9 mouse cellular contexts compared by ENCODE assay signal in genomic region chr15:79242574-79243233, GRCm38 (mm10). TPM values are rescaled to one million over a fixed set of nuclear protein-coding genes. Genes with fewer than 3 reads are reported as not detected.
DNase-seq lines count a peak whose midpoint lies in the region; ATAC-seq and TF ChIP-seq lines count a peak whose summit lies in the region.
"Had no signal": no experiment of that assay in that cellular context is flagged by ENCODE, and none has a peak within 500 bp of the region (broad histone marks: within the 10 kb centered on the region; RNA-seq: fewer than 3 reads in every experiment).

No protein-coding gene starts in this region.

- H3K27ac ChIP-seq in left cerebral cortex, adult 2 months, result peak overlapping the region; percentile 10
- peak overlapping the region; percentile 55 for H3K27ac ChIP-seq in forebrain, embryonic 16.5 days (ENCODE audit: low read length)
- no peak overlapping the region for H3K27ac ChIP-seq in limb, embryonic 11.5 days (replicated peaks; ENCODE audit: low read depth, low read length)
- H3K27ac ChIP-seq in neural tube, embryonic 12.5 days, result no peak overlapping the region

- H3K9me3 ChIP-seq in forebrain, embryonic 16.5 days (ENCODE audit: control insufficient read depth, low read length), result no peaks in the 10 kb centered on the region
- H3K9me3 ChIP-seq in limb, embryonic 11.5 days (ENCODE audit: control insufficient read depth, low read length), result no peaks in the 10 kb centered on the region
- H3K9me3 ChIP-seq in neural tube, embryonic 12.5 days, result no peaks in the 10 kb centered on the region

- no peak overlapping the region for H3K4me3 ChIP-seq in left cerebral cortex, adult 2 months
- no peak overlapping the region for H3K4me3 ChIP-seq in forebrain, embryonic 16.5 days (replicated peaks; ENCODE audit: low read length)
- H3K4me3 ChIP-seq in limb, embryonic 11.5 days (ENCODE audit: low read depth, low read length), result no peak overlapping the region
- no peak overlapping the region for H3K4me3 ChIP-seq in neural tube, embryonic 12.5 days

- no peak for ATAC-seq in forebrain, embryonic 16.5 days
- peak; percentile 11; the same call in 1 of the 2 replicates for ATAC-seq in limb, embryonic 11.5 days (ENCODE audit: insufficient number of reproducible peaks, low FRiP score, low TSS enrichment, low read depth)
- ATAC-seq in neural tube, embryonic 12.5 days (ENCODE audit: low FRiP score, low read depth), result peak; percentile 54

- H3K36me3 ChIP-seq in forebrain, embryonic 16.5 days (ENCODE audit: control insufficient read depth, insufficient read depth), result peaks cover 22% of the 10 kb centered on the region
- peaks cover 16% of the 10 kb centered on the region; the same call in 1 of the 2 replicates for H3K36me3 ChIP-seq in limb, embryonic 11.5 days (ENCODE audit: control insufficient read depth, insufficient read depth, low read length)
- H3K36me3 ChIP-seq in neural tube, embryonic 12.5 days, result peaks cover 77% of the 10 kb centered on the region

- WGBS in forebrain, embryonic 16.5 days, result 69% methylated on average over 13 of the region's 13 CpGs
- WGBS in limb, embryonic 11.5 days, result 80% methylated on average over 13 of the region's 13 CpGs
- WGBS in neural tube, embryonic 12.5 days, result 75% methylated on average over 13 of the region's 13 CpGs

- no peak overlapping the region for H3K4me2 ChIP-seq in forebrain, embryonic 16.5 days (ENCODE audit: low read length)
- H3K4me2 ChIP-seq in limb, embryonic 11.5 days (ENCODE audit: low read depth, severe bottlenecking), result no peak overlapping the region
- H3K4me2 ChIP-seq in neural tube, embryonic 12.5 days (replicated peaks), result 0 out of 2 replicates have a peak overlapping the region, but pooled peaks have one; percentile 16

- TF ChIP-seq CTCF in left cerebral cortex, adult 2 months (IDR thresholded peaks at IDR 0.05), result no peak

- H3K27me3 ChIP-seq in forebrain, embryonic 16.5 days (replicated peaks; ENCODE audit: control insufficient read depth, insufficient read depth, low read length), result no peaks in the 10 kb centered on the region
- H3K27me3 ChIP-seq in limb, embryonic 11.5 days (ENCODE audit: control insufficient read depth, insufficient read depth, low read length), result no peaks in the 10 kb centered on the region
- H3K27me3 ChIP-seq in neural tube, embryonic 12.5 days (replicated peaks), result no peaks in the 10 kb centered on the region

- H3K9ac ChIP-seq in forebrain, embryonic 16.5 days (replicated peaks; ENCODE audit: low read depth, low read length), result peak overlapping the region; percentile 32; the same call in 1 of the 2 replicates
- no peak overlapping the region for H3K9ac ChIP-seq in limb, embryonic 11.5 days (ENCODE audit: low read length)
- no peak overlapping the region for H3K9ac ChIP-seq in neural tube, embryonic 12.5 days

- DNase-seq in left cerebral cortex, adult 2 months (ENCODE audit: extremely low spot score in 1 of 2, low spot score in 2 of 2), result peak in 1 of 2 experiments; percentile 24
- no peak for DNase-seq in left cerebral cortex, postnatal 36 days (ENCODE audit: low spot score in 2 of 2)
- no peak for DNase-seq in limb, embryonic 11.5 days (ENCODE audit: low spot score)
- no peak for DNase-seq in testis, postnatal 14 days (ENCODE audit: low spot score)
- DNase-seq in layer of hippocampus, adult 9-10 months (ENCODE audit: low spot score), result no peak
- no peak for DNase-seq in lung, adult 18-20 months

- H3K4me1 ChIP-seq in forebrain, embryonic 16.5 days (replicated peaks; ENCODE audit: control insufficient read depth, insufficient read depth, low read length), result peaks cover 18% of the 10 kb centered on the region
- H3K4me1 ChIP-seq in limb, embryonic 11.5 days (ENCODE audit: control insufficient read depth, insufficient read depth, low read length), result 0 out of 2 replicates have a peak, but pooled peaks cover 2% of the 10 kb centered on the region
- 0 out of 2 replicates have a peak, but pooled peaks cover 6% of the 10 kb centered on the region for H3K4me1 ChIP-seq in neural tube, embryonic 12.5 days

- intact Hi-C loops in left cerebral cortex, adult 2 months (cut with DNase I), result loop anchor here (1.0 to 5.0 kb wide), 2 partner anchors 225 to 365 kb away; partner anchors contain the start of gene Dmc1
- intact Hi-C loops in left cerebral cortex, postnatal 36 days (cut with DNase I), result loop anchor here (1.0 to 10.0 kb wide), 2 partner anchors 225 to 362 kb away; partner anchors contain the start of gene Dmc1

RNA-seq across cellular contexts. Expression of gene Slc16a8, which starts 11.9 kb away (rescaled TPM):
- under 1 TPM in 1 of 2 experiments, not detected in 1; 0.25 TPM for total RNA-seq in left cerebral cortex, adult 2 months (2021)
- under 1 TPM in 1 of 2 experiments, not detected in 1; 0.17 TPM for total RNA-seq in left cerebral cortex, postnatal 36 days (2021)
- polyA plus RNA-seq in forebrain, embryonic 16.5 days (2015; fragmentation: Nextera tagmentation; extraction: Ambion mirVana), result 0.41 and 0.62 TPM in 2 replicates
- not detected in 2 replicates for polyA plus RNA-seq in limb, embryonic 11.5 days (2014; fragmentation: Nextera tagmentation; extraction: Ambion mirVana)
- 0.14 and 0.27 TPM in 2 replicates for polyA plus RNA-seq in neural tube, embryonic 12.5 days (2016; fragmentation: Nextera tagmentation; extraction: Ambion mirVana)
- polyA plus RNA-seq: macrophage had no signal

RNA-seq across cellular contexts. Expression of gene Gm49486, which starts 13.5 kb away (rescaled TPM):
- total RNA-seq in left cerebral cortex, adult 2 months (2021), result 1 to 10 TPM; 1.0 TPM
- 1 to 10 TPM in 1 of 2 experiments, under 1 TPM in 1; 0.20 to 1.2 TPM for total RNA-seq in left cerebral cortex, postnatal 36 days (2021)
- polyA plus RNA-seq in forebrain, embryonic 16.5 days (2015; fragmentation: Nextera tagmentation; extraction: Ambion mirVana), result 0.82 and 0.94 TPM in 2 replicates
- polyA plus RNA-seq in limb, embryonic 11.5 days (2014; fragmentation: Nextera tagmentation; extraction: Ambion mirVana), result 0.43 and 0.47 TPM in 2 replicates
- polyA plus RNA-seq in neural tube, embryonic 12.5 days (2016; fragmentation: Nextera tagmentation; extraction: Ambion mirVana), result 1.3 and 1.5 TPM in 2 replicates
- polyA plus RNA-seq: macrophage had no signal

RNA-seq across cellular contexts. Expression of gene Pick1, which starts 13.7 kb away (rescaled TPM):
- 10 to 100 TPM; 55.7 to 57.8 TPM for total RNA-seq in left cerebral cortex, adult 2 months (2021)
- 10 to 100 TPM; 48.9 to 50.4 TPM for total RNA-seq in left cerebral cortex, postnatal 36 days (2021)
- 76.3 and 102 TPM in 2 replicates for polyA plus RNA-seq in forebrain, embryonic 16.5 days (2015; fragmentation: Nextera tagmentation; extraction: Ambion mirVana)
- polyA plus RNA-seq in limb, embryonic 11.5 days (2014; fragmentation: Nextera tagmentation; extraction: Ambion mirVana), result 23.6 and 25.0 TPM in 2 replicates
- polyA plus RNA-seq in neural tube, embryonic 12.5 days (2016; fragmentation: Nextera tagmentation; extraction: Ambion mirVana), result 72.6 and 78.2 TPM in 2 replicates

RNA-seq across cellular contexts. Expression of gene Baiap2l2, which starts 42.6 kb away (rescaled TPM):
- 1 to 10 TPM; 5.9 to 6.4 TPM for total RNA-seq in left cerebral cortex, adult 2 months (2021)
- total RNA-seq in left cerebral cortex, postnatal 36 days (2021), result 1 to 10 TPM; 3.5 to 4.5 TPM
- polyA plus RNA-seq in forebrain, embryonic 16.5 days (2015; fragmentation: Nextera tagmentation; extraction: Ambion mirVana), result 2.0 and 3.0 TPM in 2 replicates
- polyA plus RNA-seq in limb, embryonic 11.5 days (2014; fragmentation: Nextera tagmentation; extraction: Ambion mirVana), result 0.88 and 3.3 TPM in 2 replicates
- 2.6 and 2.7 TPM in 2 replicates for polyA plus RNA-seq in neural tube, embryonic 12.5 days (2016; fragmentation: Nextera tagmentation; extraction: Ambion mirVana)
- polyA plus RNA-seq: macrophage had no signal

Comparison
In these comparisons a context has a peak if more than half of its experiments do, and no peak if none do; other contexts are left out.
1. H3K27ac ChIP-seq: peak in left cerebral cortex, adult 2 months (single experiment) and forebrain, embryonic 16.5 days (single experiment); none in limb, embryonic 11.5 days (single experiment) and neural tube, embryonic 12.5 days (single experiment).